Mouse (Mus musculus) heart, adult 11 months (tissue): ENCODE data around the gene Acot13.

ENCODE experiments used
- DNase-seq: peaks from one replicate; pipeline ENCODE4 v3.0.0; 2022

Gene Acot13

GRCm38 (mm10) chr13:24826116-24826515, 5.2 kb downstream of the Acot13 start:
- DNase-seq: peak; percentile 83

GRCm38 (mm10) chr13:24825587-24825986, 5.8 kb downstream of the Acot13 start:
- DNase-seq: peak; percentile 85

- DNase-seq: peak; percentile 89
Measured at GRCm38 (mm10) chr13:24824647-24825046, 6.7 kb downstream of the Acot13 start.

GRCm38 (mm10) chr13:24822663-24823343, 8.5 kb downstream of the Acot13 start:
- DNase-seq: peak; percentile 88

GRCm38 (mm10) chr13:24819931-24820330, 11.4 kb downstream of the Acot13 start:
- DNase-seq: peak; percentile 33

GRCm38 (mm10) chr13:24816125-24817092, 14.9 kb downstream of the Acot13 start:
- peak; percentile 94 for DNase-seq

GRCm38 (mm10) chr13:24814616-24815015, 16.7 kb downstream of the Acot13 start:
- no peak for DNase-seq

- DNase-seq: no peak
Measured at GRCm38 (mm10) chr13:24812521-24812920, 18.8 kb downstream of the Acot13 start.

- peak; percentile 88 for DNase-seq
Measured at GRCm38 (mm10) chr13:24806079-24806478, 25.3 kb downstream of the Acot13 start.

- no peak for DNase-seq
Measured at GRCm38 (mm10) chr13:24803196-24803595, 28.1 kb downstream of the Acot13 start.

GRCm38 (mm10) chr13:24802131-24802691, 29.1 kb downstream of the Acot13 start:
- peak; percentile 96 for DNase-seq

- DNase-seq: peak; percentile 97
Measured at GRCm38 (mm10) chr13:24801308-24801921, 29.9 kb downstream of the Acot13 start, which contains the start of gene BC005537. TSS of gene BC005537 (plus strand) at chr13:24801657.

GRCm38 (mm10) chr13:24800674-24801307, 30.5 kb downstream of the Acot13 start:
- DNase-seq: peak; percentile 100

GRCm38 (mm10) chr13:24799925-24800673, 31.2 kb downstream of the Acot13 start:
- peak; percentile 94 for DNase-seq

GRCm38 (mm10) chr13:24799378-24799777, 32.0 kb downstream of the Acot13 start:
- DNase-seq: peak; percentile 89

- peak; percentile 29 for DNase-seq
Measured at GRCm38 (mm10) chr13:24798686-24799085, 32.7 kb downstream of the Acot13 start.

- peak; percentile 95 for DNase-seq
Measured at GRCm38 (mm10) chr13:24792411-24793045, 38.8 kb downstream of the Acot13 start.

- peak; percentile 98 for DNase-seq
Measured at GRCm38 (mm10) chr13:24791349-24791748, 40.0 kb downstream of the Acot13 start.

GRCm38 (mm10) chr13:24787477-24787876, 43.9 kb downstream of the Acot13 start:
- DNase-seq: no peak

- DNase-seq: peak; percentile 92
Measured at GRCm38 (mm10) chr13:24786014-24786490, 45.3 kb downstream of the Acot13 start.

GRCm38 (mm10) chr13:24781916-24782315, 49.4 kb downstream of the Acot13 start:
- DNase-seq: peak; percentile 89
